Mouse (Mus musculus) G1E (cell line): Measurements from ENCODE around the gene Inpp5a.

Experiments
- CTCF ChIP-seq: IDR thresholded peaks from 2 replicates; pipeline ENCODE4 v1.5.1; 2012; ENCODE audit warnings: low read depth, low read length, inconsistent platforms, mixed read lengths
- POLR2AphosphoS5 ChIP-seq: IDR thresholded peaks from 2 replicates; pipeline ENCODE4 v1.6.1; 2012; ENCODE audit warnings: low read depth, low read length, inconsistent platforms; ENCODE audit not compliant: insufficient replicate concordance
- TAL1 ChIP-seq: conservative IDR thresholded peaks from 2 replicates; pipeline ENCODE4 v1.6.1; 2012; ENCODE audit warnings: low read depth, low read length, inconsistent platforms, mixed read lengths

- no peak for TF ChIP-seq CTCF
- TF ChIP-seq POLR2AphosphoS5, result no peak
- no peak for TF ChIP-seq TAL1
These were observed 202.4 kb downstream of the Inpp5a start for GRCm38 (mm10) chr7:139591311-139591710.
